Mouse (Mus musculus) embryo, embryonic 11.5 days (tissue): ENCODE data around the gene Gm14151.
"Not testable (repeated sequence)": the region's sequence is repeated elsewhere in the genome, so short reads cannot be mapped to it uniquely, and the experiment has no call there.

Source experiments
- DNase-seq: peaks from one replicate; pipeline ENCODE4 v3.0.0-alpha.2; 2012; ENCODE audit warnings: low read depth, low spot score

The Gm14151 gene

DNA sequence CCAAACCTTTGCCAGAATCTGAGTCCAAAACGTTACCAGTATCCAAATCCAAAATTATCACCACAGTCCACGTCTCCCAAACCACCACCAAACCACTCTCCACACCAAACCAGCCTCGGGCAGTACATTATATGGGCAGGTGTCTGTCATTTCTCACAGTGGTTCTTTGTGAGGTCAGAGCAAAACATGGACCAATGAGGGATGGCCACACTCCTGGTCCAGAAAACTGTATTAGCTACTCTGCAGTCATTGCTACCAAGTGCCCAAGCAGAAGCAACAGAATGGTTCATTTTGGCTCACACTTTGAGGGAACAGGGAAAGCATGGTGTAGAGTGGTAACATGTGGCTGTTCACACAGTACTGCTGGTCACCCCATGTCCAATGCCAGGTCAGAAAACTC is at the start of gene Gm14151:
TSS of gene Gm14151 (minus strand) at position 101 of the 400 bp plus-strand sequence.
- DNase-seq = not testable (repeated sequence)

DNA sequence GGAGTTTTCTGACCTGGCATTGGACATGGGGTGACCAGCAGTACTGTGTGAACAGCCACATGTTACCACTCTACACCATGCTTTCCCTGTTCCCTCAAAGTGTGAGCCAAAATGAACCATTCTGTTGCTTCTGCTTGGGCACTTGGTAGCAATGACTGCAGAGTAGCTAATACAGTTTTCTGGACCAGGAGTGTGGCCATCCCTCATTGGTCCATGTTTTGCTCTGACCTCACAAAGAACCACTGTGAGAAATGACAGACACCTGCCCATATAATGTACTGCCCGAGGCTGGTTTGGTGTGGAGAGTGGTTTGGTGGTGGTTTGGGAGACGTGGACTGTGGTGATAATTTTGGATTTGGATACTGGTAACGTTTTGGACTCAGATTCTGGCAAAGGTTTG is 5.8 kb upstream of the Gm14151 start, which contains the start of gene Gm14147:
TSS of gene Gm14147 (plus strand) at position 301 of the 400 bp plus-strand sequence.
- not testable (repeated sequence) for DNase-seq

DNA sequence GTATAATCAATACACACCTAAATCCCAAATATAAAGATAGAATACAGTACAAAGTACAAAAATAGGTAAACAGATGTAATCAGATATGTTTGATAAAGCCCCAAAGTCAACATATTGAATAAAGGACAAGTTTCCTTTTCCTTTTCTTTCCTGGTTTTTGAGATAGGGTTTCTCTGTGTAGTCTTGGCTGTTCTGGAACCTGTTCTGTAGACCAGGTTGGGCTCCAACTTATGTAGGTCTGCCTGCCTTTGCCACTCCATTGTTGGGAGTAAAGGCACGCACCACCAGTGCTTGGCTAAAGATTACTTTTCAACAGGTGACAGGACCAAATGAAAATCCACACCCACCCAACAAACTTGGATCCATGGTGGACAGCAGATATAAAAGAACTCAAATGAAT is 35.5 kb downstream of the Gm14151 start:
- DNase-seq = no peak

DNA sequence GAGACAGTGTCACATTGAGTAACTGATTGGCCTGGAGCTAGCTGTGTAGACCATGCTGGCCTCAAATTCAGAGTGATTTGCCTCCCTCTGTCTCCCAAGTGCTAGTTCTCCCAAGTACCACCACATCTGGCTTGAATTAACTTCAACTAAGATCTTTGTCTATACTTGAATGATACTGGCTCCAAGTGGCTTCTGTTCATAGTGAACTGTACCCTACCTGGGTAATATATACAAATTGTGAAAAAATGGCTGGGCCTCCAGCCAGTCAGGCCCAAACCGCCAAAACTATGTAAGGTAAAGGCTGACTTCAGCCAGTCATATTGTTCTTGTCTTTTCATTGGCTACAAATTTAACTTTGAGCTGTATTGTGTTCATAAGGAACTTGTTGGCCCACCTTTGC is 51.7 kb downstream of the Gm14151 start:
- DNase-seq = no peak

DNA sequence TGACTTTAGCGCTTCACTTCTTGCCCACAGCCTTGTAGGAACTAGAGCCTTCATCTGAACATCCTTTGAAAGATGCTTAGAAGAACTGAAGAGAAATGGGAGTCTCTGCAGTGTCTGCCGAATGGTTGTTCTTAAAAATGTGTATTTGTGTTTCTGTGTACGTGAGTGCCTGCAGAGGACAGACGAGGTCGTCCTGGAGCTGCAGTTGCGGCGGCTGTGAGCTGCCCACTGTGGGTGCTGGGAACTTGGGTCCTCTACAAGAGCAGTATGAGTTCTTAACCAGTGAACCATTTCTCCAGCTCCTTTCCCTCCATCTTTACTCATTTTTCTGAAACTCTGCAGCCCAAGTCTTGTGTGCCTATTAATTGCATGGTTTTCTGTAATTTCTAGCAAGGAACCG is 52.4 kb downstream of the Gm14151 start:
- no peak for DNase-seq

DNA sequence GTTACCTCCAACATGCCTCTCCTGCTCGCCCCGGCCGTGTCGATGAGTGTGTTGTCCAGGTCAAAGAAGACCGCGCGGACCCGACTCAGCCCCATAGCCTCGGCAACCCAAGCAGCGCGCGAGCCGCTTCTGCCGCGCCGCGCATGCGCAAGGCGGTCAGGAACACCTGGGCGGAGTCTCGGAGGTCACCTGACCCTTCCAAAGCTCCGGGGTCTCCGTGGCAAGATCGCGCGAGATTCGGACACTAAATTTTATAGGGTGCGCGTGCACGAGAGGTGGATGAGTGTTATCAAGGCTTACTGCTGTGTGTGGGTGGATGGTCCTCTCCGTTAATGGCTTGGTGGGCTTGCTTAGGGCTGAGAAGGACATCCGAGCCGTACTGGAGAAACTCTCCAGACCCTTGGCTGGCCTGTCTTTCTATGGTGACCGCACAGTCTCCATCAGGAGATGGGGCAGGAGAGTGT is 52.9 kb downstream of the Gm14151 start, which contains the start of the genes Ninl and Nanp:
TSS of gene Ninl (minus strand) at position 151 of the 464 bp plus-strand sequence.
TSS of gene Nanp (minus strand) at position 167 of the 464 bp plus-strand sequence.
- peak; percentile 93 for DNase-seq

DNA sequence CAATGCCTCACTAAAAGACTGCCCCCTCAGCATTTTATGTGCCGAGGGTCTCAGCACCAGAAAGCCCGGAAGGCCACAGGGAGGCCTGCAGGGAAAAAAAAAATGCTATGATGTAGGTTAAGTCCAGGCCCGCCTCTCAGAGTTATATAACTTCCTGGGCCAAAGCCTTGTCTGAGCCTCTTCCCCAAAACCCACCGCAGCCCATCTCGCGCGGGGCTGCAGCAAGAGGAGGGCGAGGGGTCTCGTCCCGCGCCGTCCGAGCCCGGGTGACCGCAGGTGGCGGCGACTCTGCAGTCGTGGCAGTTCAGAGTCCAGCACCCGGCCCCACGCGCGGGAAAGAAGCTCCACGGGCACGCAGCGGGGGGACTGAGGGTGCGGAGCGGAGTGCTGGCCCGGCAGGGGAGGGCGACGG is 53.3 kb downstream of the Gm14151 start:
- peak; percentile 26 for DNase-seq

DNA sequence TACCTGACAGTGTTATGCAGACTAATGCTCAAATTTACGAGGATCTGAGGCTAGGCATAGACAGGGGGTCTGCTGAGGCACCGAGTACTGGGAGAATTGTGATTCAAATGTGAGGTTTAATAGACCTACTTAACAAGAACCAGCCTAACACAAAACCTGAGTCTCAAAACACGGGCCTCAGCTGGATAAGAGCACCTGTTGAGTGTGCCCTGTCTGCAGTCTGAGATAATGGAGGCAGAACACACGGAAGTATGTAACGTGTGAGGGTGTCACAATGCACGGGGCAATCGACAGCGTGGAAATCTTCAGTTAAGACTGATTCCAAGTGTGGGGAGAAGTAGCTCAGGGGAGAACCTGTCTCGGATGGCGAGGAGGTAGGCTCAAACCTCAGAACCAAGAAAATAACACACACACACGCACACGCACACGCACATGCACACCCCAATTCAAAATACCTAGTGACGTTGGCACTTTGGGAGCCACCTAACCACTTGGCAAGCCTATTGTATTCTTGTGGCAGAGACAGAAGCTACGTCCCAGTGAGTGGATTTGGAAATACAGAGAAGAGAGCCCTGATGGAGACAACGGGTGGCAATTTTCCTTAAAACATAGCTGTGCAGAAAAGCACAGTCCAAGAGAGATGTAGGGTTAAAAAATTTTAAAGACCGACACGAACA is 54.1 kb downstream of the Gm14151 start:
- no peak for DNase-seq

DNA sequence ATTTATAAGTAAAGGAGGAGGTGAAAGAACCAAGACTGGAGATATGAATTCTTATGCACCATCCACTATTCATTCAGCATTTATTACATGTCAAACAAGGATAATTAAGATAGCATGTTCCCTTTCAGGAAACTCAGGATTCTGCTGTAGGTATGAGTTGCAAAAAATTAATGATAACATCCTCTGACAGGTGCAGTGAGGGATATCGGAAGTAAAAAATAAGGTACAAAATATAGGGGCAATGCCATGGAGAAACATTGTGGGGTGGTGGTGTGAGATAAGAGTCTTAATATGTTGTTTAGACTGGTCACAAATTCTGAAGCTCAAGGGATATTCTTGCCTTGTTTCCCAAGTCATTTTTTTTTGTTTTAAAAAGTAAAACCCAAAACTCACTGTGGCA is 54.9 kb downstream of the Gm14151 start:
- no peak for DNase-seq
